Mouse (Mus musculus) NIH3T3 (cell line): ENCODE results near the gene L3mbtl2.
"Not testable (repeated sequence)": the region's sequence is repeated elsewhere in the genome, so short reads cannot be mapped to it uniquely, and the experiment has no call there.

Experiments
- DNase-seq: peaks from one replicate; pipeline ENCODE4 v3.0.0-alpha.2; 2012; ENCODE audit warnings: low read depth

L3mbtl2 gene

GRCm38 (mm10) chr15:81663697-81664561, at the start of gene L3mbtl2:
Gene L3mbtl2, plus strand, starts transcription at chr15:81663889.
- DNase-seq, result peak; percentile 96

- DNase-seq, result peak; percentile 71
Observed at GRCm38 (mm10) chr15:81649516-81650455, 13.9 kb upstream of the L3mbtl2 start.

DNA sequence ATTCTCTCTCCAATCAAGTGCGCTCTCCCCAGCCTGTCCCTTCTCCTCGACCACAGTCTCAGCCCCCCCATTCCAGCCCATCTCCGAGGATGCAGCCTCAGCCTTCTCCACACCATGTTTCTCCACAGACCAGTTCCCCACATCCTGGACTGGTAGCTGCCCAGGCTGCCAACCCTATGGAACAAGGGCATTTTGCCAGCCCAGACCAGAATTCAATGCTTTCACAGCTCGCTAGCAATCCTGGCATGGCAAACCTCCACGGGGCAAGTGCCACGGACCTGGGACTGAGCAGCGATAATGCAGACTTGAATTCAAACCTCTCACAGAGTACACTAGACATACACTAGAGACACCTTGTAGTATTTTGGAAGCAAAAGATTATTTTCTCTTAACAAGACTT, 13.1 kb upstream of the L3mbtl2 start:
- no peak for DNase-seq

GRCm38 (mm10) chr15:81661701-81662100, 2.0 kb upstream of the L3mbtl2 start:
- DNase-seq, result peak; percentile 14

DNA sequence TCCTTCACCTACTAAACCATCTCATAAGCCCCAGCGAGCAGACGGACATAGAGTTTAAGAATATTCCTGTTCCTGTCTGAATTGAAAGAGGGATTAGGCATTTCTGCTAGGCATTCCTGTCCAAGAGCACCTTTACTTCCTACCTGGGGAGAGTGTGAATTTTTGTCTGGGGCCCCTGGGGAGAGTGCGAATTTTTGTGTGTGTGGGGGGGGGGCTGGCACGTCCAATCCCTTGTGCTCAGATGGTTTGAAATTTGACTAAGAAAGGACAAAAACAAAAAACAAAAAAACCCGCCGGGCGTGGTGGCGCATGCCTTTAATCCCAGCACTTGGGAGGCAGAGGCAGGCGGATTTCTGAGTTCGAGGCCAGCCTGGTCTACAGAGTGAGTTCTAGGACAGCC, 408 bp upstream of the L3mbtl2 start:
- no peak for DNase-seq

DNA sequence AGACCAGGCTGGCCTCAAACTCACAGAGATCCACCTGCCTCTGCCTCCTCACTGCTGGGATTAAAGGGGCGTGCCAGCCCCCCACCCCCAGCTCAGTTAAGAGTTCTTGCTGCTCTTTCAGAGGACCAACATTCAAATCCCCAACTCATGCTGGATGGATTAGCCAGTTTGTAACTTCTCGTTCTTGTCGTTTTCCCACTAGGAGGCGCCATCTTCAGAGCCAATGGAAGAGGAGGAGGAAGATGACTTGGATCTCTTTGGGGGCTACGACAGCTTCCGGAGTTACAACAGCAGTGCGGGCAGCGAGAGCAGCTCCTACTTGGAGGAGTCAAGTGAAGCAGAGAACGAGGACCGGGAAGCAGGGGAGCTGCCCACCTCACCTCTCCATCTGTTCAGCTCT, 3.3 kb downstream of the L3mbtl2 start:
- no peak for DNase-seq

GRCm38 (mm10) chr15:81670231-81670640, 6.5 kb downstream of the L3mbtl2 start:
- peak; percentile 85 for DNase-seq

DNA sequence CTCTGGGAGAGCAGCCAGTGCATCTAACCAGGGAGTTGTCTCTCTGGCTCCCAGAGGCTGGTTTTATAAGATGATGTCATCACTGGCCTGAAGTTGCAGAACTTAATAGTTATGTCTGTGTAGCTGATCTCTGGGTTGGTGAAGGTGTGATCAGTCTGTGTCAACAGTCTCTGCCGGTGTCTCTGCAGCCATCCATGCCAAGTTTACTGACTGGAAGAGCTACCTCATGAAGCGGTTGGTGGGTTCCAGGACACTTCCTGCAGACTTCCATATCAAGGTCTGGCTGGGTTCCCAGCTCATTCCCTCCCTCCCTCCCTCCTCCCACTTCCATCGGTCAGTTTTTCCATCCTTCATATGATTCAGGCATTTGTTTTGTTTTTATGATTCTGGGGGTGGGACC, 12.9 kb downstream of the L3mbtl2 start:
- DNase-seq, result peak; percentile 68

DNA sequence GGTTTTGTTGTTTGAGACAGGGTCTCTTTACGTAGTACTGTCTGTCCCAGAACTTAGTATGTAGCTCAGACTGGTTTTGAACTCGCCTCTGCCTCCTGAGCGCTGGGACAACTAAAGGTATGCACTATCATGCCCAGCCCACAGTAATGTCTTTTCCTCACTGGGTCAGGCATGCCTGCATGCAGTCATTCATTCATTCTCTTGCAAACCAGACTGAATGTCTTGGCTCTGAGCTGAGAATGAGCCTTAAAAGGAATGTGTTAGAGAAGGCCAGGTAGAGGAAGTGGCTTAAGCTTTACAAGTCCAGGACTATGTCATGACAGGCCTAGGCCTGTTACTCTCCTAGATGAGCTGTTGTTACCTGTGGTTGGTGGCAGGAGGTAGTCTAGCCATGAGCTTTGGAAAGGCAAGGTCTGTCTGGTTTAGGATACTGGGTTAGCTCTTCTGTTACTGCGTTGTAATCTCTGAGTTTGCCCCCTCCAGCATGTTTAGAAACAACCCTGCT, 16.7 kb downstream of the L3mbtl2 start:
- no peak for DNase-seq

DNA sequence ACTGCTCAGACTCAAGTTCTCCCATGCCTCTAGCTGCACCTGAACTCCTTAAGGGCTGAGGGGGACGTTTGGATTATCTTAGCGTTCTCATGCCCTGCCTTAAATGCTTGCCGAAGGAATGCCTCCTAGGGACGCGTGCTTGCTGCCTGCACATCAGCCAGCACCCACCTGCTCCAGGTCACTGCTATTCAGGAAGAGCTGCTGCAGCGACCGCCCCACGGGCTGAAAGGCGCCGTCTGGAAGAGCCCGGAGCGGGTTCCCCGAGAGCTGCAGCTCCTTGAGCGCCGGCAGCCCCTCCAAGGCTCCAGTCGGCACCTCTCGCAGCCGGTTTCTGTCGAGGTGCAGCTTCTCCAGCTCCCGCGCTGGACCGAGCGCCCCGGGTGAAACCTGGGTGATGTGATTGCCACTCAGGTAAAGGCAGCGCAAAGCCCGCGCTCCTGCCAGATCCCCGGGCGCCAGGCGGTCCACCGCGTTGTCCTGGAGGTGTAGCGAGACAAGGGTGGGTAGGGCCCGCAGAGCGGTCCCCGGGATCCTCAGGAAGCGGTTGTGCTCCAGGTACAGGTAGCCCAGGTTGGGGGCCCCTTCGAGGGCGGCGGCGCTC, 29.8 kb downstream of the L3mbtl2 start:
- DNase-seq, result no peak

- DNase-seq, result peak; percentile 70
Observed at GRCm38 (mm10) chr15:81693967-81694881, 30.5 kb downstream of the L3mbtl2 start.

DNA sequence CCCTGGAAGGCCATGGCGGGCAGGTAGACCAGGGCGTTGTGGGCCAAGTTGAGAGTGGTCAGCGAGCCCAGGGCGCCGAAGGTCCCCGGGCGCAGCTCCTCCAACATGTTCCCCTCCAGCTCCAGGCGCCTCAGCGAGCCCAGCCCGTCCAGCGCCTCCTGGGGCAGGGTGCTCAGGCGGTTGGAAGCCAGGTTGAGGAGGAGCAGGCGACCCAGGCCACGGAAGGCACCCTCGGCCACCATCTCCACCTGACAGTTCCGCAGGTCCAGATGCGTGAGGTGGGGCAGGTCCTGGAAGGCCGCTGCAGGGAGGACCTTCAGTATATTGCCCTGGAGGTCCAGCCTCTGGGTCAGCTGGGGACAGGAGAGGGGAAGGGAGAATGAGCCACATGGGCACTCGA, 31.2 kb downstream of the L3mbtl2 start:
- DNase-seq, result no peak

DNA sequence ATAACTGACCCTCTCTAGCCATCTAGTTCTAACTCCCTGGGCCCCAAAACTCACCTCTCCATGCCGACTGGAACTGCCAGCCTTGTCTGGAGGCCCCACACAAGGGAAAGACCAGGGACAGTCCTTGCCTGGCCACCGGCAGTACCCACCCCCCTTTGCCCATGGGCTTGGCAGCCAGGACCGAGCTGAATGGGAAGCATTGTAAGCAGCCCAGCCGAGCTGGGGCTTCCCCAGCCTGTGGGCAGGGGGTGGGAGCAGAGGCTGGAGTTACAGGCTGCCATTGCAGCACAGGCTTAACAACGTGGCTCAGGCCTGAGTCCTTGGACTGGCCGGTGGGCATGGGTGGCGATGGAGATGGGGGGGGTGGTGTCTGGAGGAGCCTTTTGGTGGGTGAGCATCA, 33.5 kb downstream of the L3mbtl2 start, which contains the start of gene Chadl:
TSS of gene Chadl (minus strand) at position 113 of the 400 bp plus-strand sequence.
- no peak for DNase-seq

DNA sequence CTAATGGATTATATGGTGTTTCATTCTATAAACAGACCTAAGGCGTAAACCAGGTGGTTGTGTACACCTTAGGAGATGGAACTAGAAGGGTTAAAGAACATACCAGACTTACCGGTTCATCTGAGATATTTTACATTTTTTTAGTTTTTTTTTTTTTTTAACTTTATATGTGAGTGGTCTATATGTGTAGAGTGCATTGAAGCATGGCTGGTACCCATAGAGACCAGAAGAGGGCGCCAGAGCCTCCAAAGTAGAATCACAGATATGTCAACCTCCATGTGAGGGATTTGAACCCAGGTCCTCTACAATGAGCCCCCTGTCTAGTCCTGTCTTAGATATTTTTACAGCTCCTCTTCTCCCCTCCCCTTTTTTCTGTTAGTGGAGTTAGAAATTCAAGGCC, 34.2 kb downstream of the L3mbtl2 start:
- peak; percentile 71 for DNase-seq

- DNase-seq, result peak; percentile 76
Observed at GRCm38 (mm10) chr15:81698532-81698931, 34.8 kb downstream of the L3mbtl2 start.

DNA sequence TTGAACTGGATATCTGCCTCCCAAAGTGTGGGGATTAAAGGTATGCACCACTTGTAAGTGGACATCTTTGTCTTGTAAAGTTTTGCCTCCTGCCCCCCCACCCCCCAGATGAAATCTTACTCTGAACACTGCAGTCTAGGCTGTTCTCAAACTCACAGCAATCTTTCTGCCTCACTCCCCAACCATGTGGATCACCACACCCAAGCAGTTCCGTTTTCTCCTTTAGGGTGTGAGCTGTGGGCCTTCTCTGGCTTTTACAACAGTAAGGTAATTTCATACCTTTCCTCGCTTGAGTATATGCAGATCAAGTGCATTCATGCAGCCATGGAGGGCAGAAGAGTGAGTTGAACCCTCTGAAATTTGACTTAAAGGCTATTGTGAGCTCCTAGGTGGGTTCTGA, 36.5 kb downstream of the L3mbtl2 start:
- no peak for DNase-seq

- DNase-seq, result no peak
Observed at GRCm38 (mm10) chr15:81700601-81701000, 36.9 kb downstream of the L3mbtl2 start.

DNA sequence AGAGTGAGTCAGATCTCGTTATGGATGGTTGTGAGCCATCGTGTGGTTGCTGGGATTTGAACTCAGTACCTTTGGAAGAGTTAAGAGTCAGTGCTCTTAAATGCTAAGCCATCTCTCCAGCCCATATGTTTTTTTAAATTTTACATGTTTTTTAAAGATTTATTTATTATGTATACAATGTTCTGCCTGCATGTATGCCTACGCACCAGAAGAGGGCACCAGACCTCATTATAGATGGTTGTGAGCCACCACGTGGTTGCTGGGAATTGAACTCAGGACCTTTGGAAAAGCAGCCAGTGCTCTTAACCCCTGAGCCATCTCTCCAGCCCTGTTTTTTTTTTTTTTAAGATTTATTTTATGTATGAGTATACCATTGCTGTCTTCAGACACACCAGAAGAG, 37.7 kb downstream of the L3mbtl2 start:
- DNase-seq, result not testable (repeated sequence)

DNA sequence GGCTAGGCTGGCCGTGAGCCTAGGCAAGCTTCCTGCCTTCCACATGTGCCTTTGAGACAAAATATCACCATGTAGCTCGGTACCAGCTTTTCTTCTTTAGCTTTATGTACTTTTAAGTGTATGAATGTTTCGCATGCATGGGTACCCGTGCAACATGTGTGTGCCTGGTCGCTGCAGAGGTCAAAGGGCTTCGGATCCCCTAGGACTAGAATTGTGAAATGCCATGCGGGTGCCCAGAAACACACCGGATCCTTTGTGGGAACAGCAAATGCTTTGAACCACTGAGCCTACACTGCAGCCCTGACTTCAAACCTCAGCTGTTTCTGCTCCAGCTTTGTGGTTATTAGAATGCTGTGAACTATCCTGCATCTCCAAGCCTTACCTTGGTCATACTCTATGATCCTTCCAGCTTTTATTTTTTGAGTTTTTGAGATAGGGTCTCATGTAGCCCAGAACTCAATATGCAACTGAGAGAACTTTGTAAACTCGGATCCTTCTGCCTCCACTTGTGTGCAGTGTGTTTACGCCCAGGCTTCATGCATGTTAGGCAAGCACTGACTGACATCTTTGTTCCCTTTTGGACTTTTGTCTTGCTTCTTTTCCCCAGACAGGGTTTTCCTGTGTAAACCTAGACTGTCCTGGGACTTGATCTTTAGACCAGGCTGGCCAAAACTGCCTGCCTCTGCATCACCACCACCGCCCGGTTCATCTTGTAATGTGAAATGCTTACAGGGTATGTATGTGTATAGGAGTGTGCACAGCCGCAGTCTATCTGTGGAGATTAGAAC, 38.8 kb downstream of the L3mbtl2 start:
- DNase-seq, result no peak

DNA sequence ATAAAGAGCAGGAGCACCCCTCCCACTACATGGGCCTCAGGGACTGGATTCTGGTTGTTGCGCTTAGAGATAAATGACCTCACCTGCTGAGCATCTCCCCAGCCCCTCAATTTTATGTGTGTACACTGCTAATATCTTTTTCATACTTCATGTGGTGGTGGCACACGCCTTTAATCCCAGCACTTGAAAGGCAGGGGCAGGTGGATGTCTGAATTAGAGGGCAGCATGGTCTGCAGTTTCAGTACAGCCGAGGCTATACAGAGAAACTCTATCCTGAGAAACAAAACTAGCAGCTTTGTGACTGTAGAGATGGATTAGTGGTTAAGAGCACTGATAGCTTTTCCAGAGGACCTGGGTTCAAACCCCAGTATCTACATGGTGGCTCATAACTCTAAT, 39.4 kb downstream of the L3mbtl2 start:
- DNase-seq, result no peak
